ENCODE assay signal across 29 mouse cellular contexts in the genomic region with DNA sequence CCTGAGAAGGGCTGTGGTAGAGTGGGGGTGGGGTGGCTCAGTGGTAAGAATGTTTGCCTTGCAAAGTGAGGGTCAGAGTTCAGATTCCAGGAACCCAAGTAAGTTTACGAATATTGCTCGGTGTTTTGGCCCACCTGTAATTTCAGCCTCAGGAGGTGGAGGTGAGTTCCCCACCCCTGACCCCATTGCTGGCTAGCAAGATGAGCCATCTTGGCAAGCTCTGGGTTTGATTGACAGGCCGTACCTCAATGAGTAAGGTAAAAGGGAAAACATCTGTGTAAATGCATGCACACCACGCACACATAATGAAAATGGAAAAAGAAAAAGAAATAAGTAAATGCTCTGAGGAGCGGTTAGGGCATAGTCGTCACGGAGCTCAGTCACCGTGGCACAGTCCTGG. TPM values are rescaled to one million over a fixed set of nuclear protein-coding genes. Genes with fewer than 3 reads are reported as not detected.
DNase-seq lines count a peak whose midpoint lies in the region; ATAC-seq lines count a peak whose summit lies in the region.
"Had no signal": no experiment of that assay in that cellular context is flagged by ENCODE, and none has a peak within 500 bp of the region (broad histone marks: within the 10 kb centered on the region; RNA-seq: fewer than 3 reads in every experiment).

No protein-coding gene starts in this region.

- peak; percentile 63 for DNase-seq in cerebellum, adult 11-12 months
- no peak for DNase-seq in cerebellum, adult 9-10 months
- peak; percentile 25 to 29 for DNase-seq in cerebellum, postnatal 10 days
- DNase-seq in cerebellum, postnatal 4 days (ENCODE audit: low spot score in 2 of 2), result no peak
- no peak for DNase-seq in retina, postnatal 1 day
- DNase-seq: adrenal gland, adult 2 months; adrenal gland, postnatal 14 days; B cell, adult 2 months; embryo, embryonic 11 days; gastrocnemius, postnatal 10 days; gastrocnemius, postnatal 36 days; heart, adult 2 months; heart, postnatal 14 days; heart, postnatal 4 days; kidney, adult 11 months had no signal

- H3K36me3 ChIP-seq in neural tube, embryonic 13.5 days, result no peaks in the 10 kb centered on the region
- no peaks in the 10 kb centered on the region for H3K36me3 ChIP-seq in neural tube, embryonic 15.5 days
- H3K36me3 ChIP-seq: embryonic facial prominence, embryonic 10.5 days; embryonic facial prominence, embryonic 13.5 days; forebrain, embryonic 12.5 days; heart, embryonic 10.5 days; heart, embryonic 13.5 days; hindbrain, embryonic 15.5 days; intestine, embryonic 15.5 days had no signal

- WGBS in neural tube, embryonic 13.5 days, result 91% methylated on average over 8 of the region's 8 CpGs
- WGBS in neural tube, embryonic 15.5 days, result 93% methylated on average over 8 of the region's 8 CpGs

- no peaks in the 10 kb centered on the region for H3K9me3 ChIP-seq in neural tube, embryonic 13.5 days
- H3K9me3 ChIP-seq in neural tube, embryonic 15.5 days (replicated peaks), result no peaks in the 10 kb centered on the region
- H3K9me3 ChIP-seq: embryonic facial prominence, embryonic 10.5 days; embryonic facial prominence, embryonic 13.5 days; forebrain, embryonic 12.5 days; heart, embryonic 10.5 days; heart, embryonic 13.5 days; hindbrain, embryonic 15.5 days; intestine, embryonic 15.5 days had no signal

- peaks cover 14% of the 10 kb centered on the region for H3K27me3 ChIP-seq in neural tube, embryonic 13.5 days
- H3K27me3 ChIP-seq in neural tube, embryonic 15.5 days (replicated peaks), result no peaks in the 10 kb centered on the region

- H3K9ac ChIP-seq in neural tube, embryonic 13.5 days, result no peak overlapping the region
- H3K9ac ChIP-seq in neural tube, embryonic 15.5 days (replicated peaks), result no peak overlapping the region
- H3K9ac ChIP-seq: embryonic facial prominence, embryonic 13.5 days; forebrain, embryonic 12.5 days; heart, embryonic 13.5 days; hindbrain, embryonic 15.5 days; intestine, embryonic 15.5 days had no signal

- 0 out of 2 replicates have a peak overlapping the region, but pooled peaks have one; percentile 39 for H3K27ac ChIP-seq in neural tube, embryonic 13.5 days (replicated peaks)
- H3K27ac ChIP-seq in neural tube, embryonic 15.5 days (replicated peaks), result no peak overlapping the region
- H3K27ac ChIP-seq: embryonic facial prominence, embryonic 10.5 days; embryonic facial prominence, embryonic 13.5 days; forebrain, embryonic 12.5 days; heart, adult 2 months; heart, embryonic 10.5 days; heart, embryonic 13.5 days; hindbrain, embryonic 15.5 days; intestine, embryonic 15.5 days had no signal

- H3K4me2 ChIP-seq in neural tube, embryonic 13.5 days, result no peak overlapping the region
- H3K4me2 ChIP-seq in neural tube, embryonic 15.5 days, result no peak overlapping the region
- H3K4me2 ChIP-seq: embryonic facial prominence, embryonic 13.5 days; forebrain, embryonic 12.5 days; heart, embryonic 13.5 days; hindbrain, embryonic 15.5 days; intestine, embryonic 15.5 days had no signal

- peaks cover 17% of the 10 kb centered on the region; the same call in 1 of the 2 replicates for H3K4me1 ChIP-seq in neural tube, embryonic 13.5 days (replicated peaks)
- no peaks in the 10 kb centered on the region for H3K4me1 ChIP-seq in neural tube, embryonic 15.5 days
- H3K4me1 ChIP-seq: intestine, embryonic 15.5 days had no signal

- no peak overlapping the region for H3K4me3 ChIP-seq in neural tube, embryonic 13.5 days
- H3K4me3 ChIP-seq in neural tube, embryonic 15.5 days (replicated peaks), result no peak overlapping the region
- H3K4me3 ChIP-seq: embryonic facial prominence, embryonic 10.5 days; embryonic facial prominence, embryonic 13.5 days; erythroblast, embryonic 14.5 days; forebrain, embryonic 12.5 days; heart, adult 2 months; heart, embryonic 10.5 days; heart, embryonic 13.5 days; hindbrain, embryonic 15.5 days; intestine, embryonic 15.5 days had no signal

- no peak for ATAC-seq in neural tube, embryonic 13.5 days (ENCODE audit: low read depth)
- ATAC-seq in neural tube, embryonic 15.5 days (ENCODE audit: low FRiP score), result no peak
- ATAC-seq: intestine, embryonic 15.5 days had no signal

RNA-seq across cellular contexts. Expression of gene Sept8, which starts 14.7 kb away (rescaled TPM):
- polyA plus RNA-seq in neural tube, embryonic 13.5 days (2015; fragmentation: Nextera tagmentation; extraction: Ambion mirVana), result 21.3 and 24.2 TPM in 2 replicates
- 23.3 and 26.2 TPM in 2 replicates for polyA plus RNA-seq in neural tube, embryonic 15.5 days (2015; fragmentation: Nextera tagmentation; extraction: Ambion mirVana)

RNA-seq across cellular contexts. Expression of gene Sowaha, which starts 24.3 kb away (rescaled TPM):
- 0.21 and 0.27 TPM in 2 replicates for polyA plus RNA-seq in neural tube, embryonic 13.5 days (2015; fragmentation: Nextera tagmentation; extraction: Ambion mirVana)
- polyA plus RNA-seq in neural tube, embryonic 15.5 days (2015; fragmentation: Nextera tagmentation; extraction: Ambion mirVana), result 1.4 and 1.6 TPM in 2 replicates

RNA-seq across cellular contexts. Expression of gene Gm9945, which starts 24.4 kb away (rescaled TPM):
- not detected in 2 replicates for polyA plus RNA-seq in neural tube, embryonic 13.5 days (2015; fragmentation: Nextera tagmentation; extraction: Ambion mirVana)
- 0.27 TPM in 1 of 2 replicates, not detected in the other for polyA plus RNA-seq in neural tube, embryonic 15.5 days (2015; fragmentation: Nextera tagmentation; extraction: Ambion mirVana)
- polyA plus RNA-seq: adrenal gland, adult 2 months; embryonic facial prominence, embryonic 13.5 days; erythroblast, embryonic 14.5 days; forebrain, embryonic 12.5 days; forebrain, embryonic 16.5 days; heart, adult 2 months; heart, embryonic 10.5 days; heart, embryonic 13.5 days; heart, embryonic 16.5 days; hindbrain, embryonic 11.5 days; intestine, embryonic 15.5 days had no signal

RNA-seq across cellular contexts. Expression of gene Gm9837, which starts 34.1 kb away (rescaled TPM):
- not detected in 2 replicates for polyA plus RNA-seq in neural tube, embryonic 13.5 days (2015; fragmentation: Nextera tagmentation; extraction: Ambion mirVana)
- polyA plus RNA-seq in neural tube, embryonic 15.5 days (2015; fragmentation: Nextera tagmentation; extraction: Ambion mirVana), result not detected in 2 replicates
- polyA plus RNA-seq: adrenal gland, adult 2 months; cortical plate, adult 2 months; embryonic facial prominence, embryonic 10.5 days; embryonic facial prominence, embryonic 13.5 days; erythroblast, embryonic 14.5 days; forebrain, embryonic 12.5 days; forebrain, embryonic 16.5 days; heart, adult 2 months; heart, embryonic 10.5 days; heart, embryonic 13.5 days; heart, embryonic 16.5 days; hindbrain, embryonic 11.5 days; hindbrain, embryonic 15.5 days; intestine, embryonic 15.5 days had no signal

RNA-seq across cellular contexts. Expression of gene Shroom1, which starts 47.4 kb away (rescaled TPM):
- polyA plus RNA-seq in neural tube, embryonic 13.5 days (2015; fragmentation: Nextera tagmentation; extraction: Ambion mirVana), result 1.9 and 3.5 TPM in 2 replicates
- 3.4 and 4.1 TPM in 2 replicates for polyA plus RNA-seq in neural tube, embryonic 15.5 days (2015; fragmentation: Nextera tagmentation; extraction: Ambion mirVana)
- polyA plus RNA-seq: erythroblast, embryonic 14.5 days had no signal

Comparison
In these comparisons a context has a peak if more than half of its experiments do, and no peak if none do; other contexts are left out.
1. DNase-seq: peak in cerebellum, adult 11-12 months (single experiment) and cerebellum, postnatal 10 days (2 of 2); none in cerebellum, adult 9-10 months (single experiment), cerebellum, postnatal 4 days (0 of 2) and retina, postnatal 1 day (single experiment).